Mouse (Mus musculus) brown adipose tissue, adult 24 weeks (tissue): ENCODE data around the gene Limch1. TPM values are rescaled to one million over a fixed set of nuclear protein-coding genes. Genes with fewer than 3 reads are reported as not detected.
A peak's percentile ranks its signal among the peaks of the same experiment; 100 is the strongest.

Experiments used
- H3K27ac ChIP-seq: fragments of 200-500 bp; replicated peaks from 2 replicates; pipeline ENCODE4 v1.5.1; 2012; ENCODE audit warnings: low read depth, mild to moderate bottlenecking, low read length
- H3K4me1 ChIP-seq: fragments of 200-500 bp; 2 replicates; pipeline ENCODE4 v1.6.1; 2012; ENCODE audit warnings: low read length, mixed read lengths; ENCODE audit not compliant: control insufficient read depth, insufficient read depth, insufficient read length
- H3K4me3 ChIP-seq: fragments of 200-500 bp; 2 replicates; pipeline ENCODE4 v1.5.1; 2012; ENCODE audit warnings: low read depth, mild to moderate bottlenecking, low read length, moderate library complexity; ENCODE audit not compliant: insufficient read depth
- polyA plus RNA-seq: library from polyadenylated mRNA; stranded (reverse); fragments of >200 nt; gene quantifications from 2 replicates; pipeline ENCODE4 v1.2.4, GENCODE M21; 2012; ENCODE audit not compliant: missing spikeins, insufficient read depth, insufficient read length

Limch1 gene
- polyA plus RNA-seq, 1 experiment: 15.4 TPM

- peaks cover 8% of the 10 kb centered on the region for H3K4me1 ChIP-seq
- H3K4me3 ChIP-seq: no peak overlapping the region
- H3K27ac ChIP-seq: no peak overlapping the region
Measured at GRCm38 (mm10) chr5:66855358-66856107, 109.9 kb downstream of the Limch1 start.

GRCm38 (mm10) chr5:66859506-66859905 is 113.9 kb downstream of the Limch1 start:
- Histone ChIP-seq H3K27ac (no peak overlapping the region), H3K4me1 (peaks cover 10% of the 10 kb centered on the region), H3K4me3 (no peak overlapping the region)

- no peak overlapping the region for H3K27ac ChIP-seq
- peak overlapping the region; percentile 21 for H3K4me3 ChIP-seq
- H3K4me1 ChIP-seq: peaks cover 9% of the 10 kb centered on the region
Measured at GRCm38 (mm10) chr5:66861232-66862035, 115.8 kb downstream of the Limch1 start.

GRCm38 (mm10) chr5:66862151-66862550 is 116.5 kb downstream of the Limch1 start:
- H3K4me3 ChIP-seq: no peak overlapping the region
- H3K27ac ChIP-seq: no peak overlapping the region
- H3K4me1 ChIP-seq: peaks cover 9% of the 10 kb centered on the region

GRCm38 (mm10) chr5:66865229-66865628 is 119.6 kb downstream of the Limch1 start:
- Histone ChIP-seq H3K27ac (no peak overlapping the region), H3K4me1 (peaks cover 9% of the 10 kb centered on the region), H3K4me3 (no peak overlapping the region)

- H3K27ac ChIP-seq: no peak overlapping the region
- H3K4me1 ChIP-seq: peaks cover 7% of the 10 kb centered on the region
- H3K4me3 ChIP-seq: no peak overlapping the region
Measured at GRCm38 (mm10) chr5:66866019-66866418, 120.4 kb downstream of the Limch1 start.

GRCm38 (mm10) chr5:66869545-66869944 is 123.9 kb downstream of the Limch1 start:
- Histone ChIP-seq H3K4me3 (no peak overlapping the region), H3K4me1 (no peaks in the 10 kb centered on the region), H3K27ac (no peak overlapping the region)

- no peak overlapping the region for H3K27ac ChIP-seq
- H3K4me3 ChIP-seq: no peak overlapping the region
- H3K4me1 ChIP-seq: no peaks in the 10 kb centered on the region
Measured at GRCm38 (mm10) chr5:66871521-66872050, 126.0 kb downstream of the Limch1 start.

- Histone ChIP-seq H3K4me1 (no peaks in the 10 kb centered on the region), H3K27ac (no peak overlapping the region), H3K4me3 (no peak overlapping the region)
Measured at GRCm38 (mm10) chr5:66872053-66872452, 126.4 kb downstream of the Limch1 start.

- no peak overlapping the region for H3K4me3 ChIP-seq
- no peaks in the 10 kb centered on the region for H3K4me1 ChIP-seq
- no peak overlapping the region for H3K27ac ChIP-seq
Measured at GRCm38 (mm10) chr5:66872681-66873080, 127.1 kb downstream of the Limch1 start.

GRCm38 (mm10) chr5:66876018-66876805 is 130.6 kb downstream of the Limch1 start:
- Histone ChIP-seq H3K27ac (no peak overlapping the region), H3K4me1 (no peaks in the 10 kb centered on the region), H3K4me3 (no peak overlapping the region)

GRCm38 (mm10) chr5:66877066-66877465 is 131.4 kb downstream of the Limch1 start:
- no peak overlapping the region for H3K4me3 ChIP-seq
- no peaks in the 10 kb centered on the region for H3K4me1 ChIP-seq
- no peak overlapping the region for H3K27ac ChIP-seq

- H3K4me1 ChIP-seq: peaks cover 5% of the 10 kb centered on the region
- no peak overlapping the region for H3K4me3 ChIP-seq
- H3K27ac ChIP-seq: no peak overlapping the region
Measured at GRCm38 (mm10) chr5:66881901-66882341, 136.3 kb downstream of the Limch1 start.

GRCm38 (mm10) chr5:66882718-66883117 is 137.1 kb downstream of the Limch1 start:
- Histone ChIP-seq H3K4me1 (peaks cover 5% of the 10 kb centered on the region), H3K27ac (no peak overlapping the region), H3K4me3 (no peak overlapping the region)

GRCm38 (mm10) chr5:66884505-66884904 is 138.9 kb downstream of the Limch1 start:
- H3K4me1 ChIP-seq: peaks cover 5% of the 10 kb centered on the region
- H3K27ac ChIP-seq: peak overlapping the region; percentile 57; the same call in 1 of the 2 replicates
- H3K4me3 ChIP-seq: no peak overlapping the region
